Mouse (Mus musculus) spleen, adult 2 months (tissue): ENCODE measurements around the gene Agpat3.

ENCODE experiments used
- CTCF ChIP-seq: fragments of 200-500 bp; IDR thresholded peaks from 2 replicates; pipeline ENCODE4 v1.5.1; 2011; ENCODE audit warnings: mild to moderate bottlenecking, inconsistent platforms; ENCODE audit not compliant: insufficient read depth, insufficient read length, insufficient replicate concordance; ENCODE audit errors: extremely low read depth
- POLR2A ChIP-seq: fragments of 200-500 bp; IDR thresholded peaks from 2 replicates; pipeline ENCODE4 v1.6.1; 2011; ENCODE audit warnings: low read depth, low read length, inconsistent platforms

DNA sequence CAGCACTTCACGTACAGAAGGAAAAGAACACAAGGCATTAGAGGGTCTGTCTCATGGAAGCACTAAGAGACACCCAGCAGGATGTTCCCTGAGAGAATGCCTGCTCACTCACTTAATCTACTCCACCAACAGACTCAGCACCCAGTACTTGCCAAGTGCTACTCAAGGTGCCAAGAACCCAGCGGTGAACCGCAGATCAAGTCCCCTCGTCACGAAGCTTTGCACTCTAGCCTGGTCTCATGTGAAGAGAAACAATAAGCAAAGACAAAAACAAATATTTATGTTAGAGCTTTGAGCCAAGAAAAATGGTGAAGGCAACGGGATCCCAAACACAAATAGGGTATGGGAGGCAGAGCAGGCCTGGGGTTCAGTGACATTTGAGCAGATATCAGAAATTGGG lies 113.4 kb downstream of the Agpat3 start:
- TF ChIP-seq POLR2A (no peak), CTCF (no peak)
